Mouse (Mus musculus) B cell, adult 67 days (primary cell): ENCODE measurements around the gene Cysltr2. TPM values are rescaled to one million over a fixed set of nuclear protein-coding genes. Genes with fewer than 3 reads are reported as not detected.

ENCODE experiments used
- total RNA-seq, 2 experiments: library from RNA; stranded (reverse); gene quantifications; 4 replicates each; pipeline ENCODE4 v1.2.4; 2023

Gene Cysltr2
- total RNA-seq: 1 to 10 TPM in 1 of 2 experiments, not detected in 1; 1.7 TPM

DNA sequence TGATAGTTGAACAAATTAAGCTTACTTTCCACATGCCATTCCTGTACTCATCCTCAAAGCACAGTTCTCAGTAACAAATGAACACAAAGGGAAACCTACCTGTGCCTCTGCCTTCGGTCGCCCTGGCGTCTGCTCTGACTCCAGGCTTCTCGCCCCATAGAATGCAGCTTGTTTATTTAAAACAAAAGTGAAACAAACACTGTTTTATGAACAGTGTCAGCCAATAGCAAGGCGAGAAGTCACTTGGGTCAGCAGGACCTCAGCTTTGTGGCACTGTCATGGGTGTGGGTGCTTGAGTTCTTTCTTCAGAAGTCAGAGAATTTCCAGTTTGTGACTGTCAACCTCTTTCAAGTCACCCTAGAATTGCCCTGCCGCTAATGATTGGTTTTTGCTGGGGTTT is at the start of gene Cysltr2:
Gene Cysltr2, minus strand, starts transcription at position 178 of the 400 bp plus-strand sequence.

Other genes starting within 250 kb of the Cysltr2 start
- gene Rcbtb2, start 73.9 kb upstream of the Cysltr2 start, total RNA-seq: 10 to 100 TPM; 20.6 to 26.1 TPM
- gene Lpar6, start 188.8 kb upstream of the Cysltr2 start, total RNA-seq: 1 to 10 TPM; 6.2 to 8.6 TPM